Mouse (Mus musculus): ENCODE measurements at regions not wholly inside any gene's neighbourhood (a gene's known extent, or its start where the extent isn't known, plus 50 kb on each side); places are given as distances from the start of the nearest gene placed in this dataset.

- no peak for DNase-seq (ENCODE audit: low read depth, low spot score)
Measured at GRCm38 (mm10) chr3:41298776-41299175, 215.9 kb upstream of the Pgrmc2 start.

- peak; percentile 44 for DNase-seq (ENCODE audit: low read depth, low spot score)
Measured at GRCm38 (mm10) chr3:41296152-41296809, 213.4 kb upstream of the Pgrmc2 start.

GRCm38 (mm10) chr3:41295150-41295549 lies 212.3 kb upstream of the Pgrmc2 start:
- DNase-seq (ENCODE audit: low read depth, low spot score), result peak; percentile 64

GRCm38 (mm10) chr3:41290535-41291307 lies 207.9 kb upstream of the Pgrmc2 start:
- no peak for DNase-seq (ENCODE audit: low read depth, low spot score)

- no peak for DNase-seq (ENCODE audit: low read depth, low spot score)
Measured at GRCm38 (mm10) chr3:41288735-41289134, 205.9 kb upstream of the Pgrmc2 start.

- DNase-seq (ENCODE audit: low read depth, low spot score), result no peak
Measured at GRCm38 (mm10) chr3:41288066-41288465, 205.2 kb upstream of the Pgrmc2 start.

- no peak for DNase-seq (ENCODE audit: low read depth, low spot score)
Measured at GRCm38 (mm10) chr3:41285336-41285735, 202.5 kb upstream of the Pgrmc2 start.

- peak; percentile 82 for DNase-seq (ENCODE audit: low read depth, low spot score)
Measured at GRCm38 (mm10) chr3:41284897-41285296, 202.1 kb upstream of the Pgrmc2 start.

GRCm38 (mm10) chr3:41282431-41283037 lies 199.7 kb upstream of the Pgrmc2 start:
- DNase-seq (ENCODE audit: low read depth, low spot score), result no peak

- no peak for DNase-seq (ENCODE audit: low read depth, low spot score)
Measured at GRCm38 (mm10) chr3:41276096-41276495, 193.2 kb upstream of the Pgrmc2 start.

GRCm38 (mm10) chr3:41268516-41268915 lies 185.7 kb upstream of the Pgrmc2 start:
- DNase-seq (ENCODE audit: low read depth, low spot score), result no peak

GRCm38 (mm10) chr3:41266216-41266615 lies 183.4 kb upstream of the Pgrmc2 start:
- no peak for DNase-seq (ENCODE audit: low read depth, low spot score)

GRCm38 (mm10) chr3:41265399-41265798 lies 182.6 kb upstream of the Pgrmc2 start:
- DNase-seq (ENCODE audit: low read depth, low spot score), result no peak

GRCm38 (mm10) chr3:41258291-41258690 lies 175.4 kb upstream of the Pgrmc2 start:
- no peak for DNase-seq (ENCODE audit: low read depth, low spot score)

- no peak for DNase-seq (ENCODE audit: low read depth, low spot score)
Measured at GRCm38 (mm10) chr3:41244960-41245359, 162.1 kb upstream of the Pgrmc2 start.

- no peak for DNase-seq (ENCODE audit: low read depth, low spot score)
Measured at GRCm38 (mm10) chr3:41241856-41242552, 159.2 kb upstream of the Pgrmc2 start.

GRCm38 (mm10) chr3:41239801-41240200 lies 157.0 kb upstream of the Pgrmc2 start:
- no peak for DNase-seq (ENCODE audit: low read depth, low spot score)

- DNase-seq (ENCODE audit: low read depth, low spot score), result no peak
Measured at GRCm38 (mm10) chr3:41239246-41239645, 156.4 kb upstream of the Pgrmc2 start.

- DNase-seq (ENCODE audit: low read depth, low spot score), result no peak
Measured at GRCm38 (mm10) chr3:41238046-41238445, 155.2 kb upstream of the Pgrmc2 start.

- peak; percentile 23 for DNase-seq (ENCODE audit: low read depth, low spot score)
Measured at GRCm38 (mm10) chr3:41235610-41236009, 152.8 kb upstream of the Pgrmc2 start.

GRCm38 (mm10) chr3:41234994-41235393 lies 152.1 kb upstream of the Pgrmc2 start:
- DNase-seq (ENCODE audit: low read depth, low spot score), result no peak

GRCm38 (mm10) chr3:41234191-41234590 lies 151.3 kb upstream of the Pgrmc2 start:
- no peak for DNase-seq (ENCODE audit: low read depth, low spot score)
